Mouse (Mus musculus) common myeloid progenitor, adult 5-6 weeks (primary cell): ENCODE results near the gene Lamb3. TPM values are rescaled to one million over a fixed set of nuclear protein-coding genes. Genes with fewer than 3 reads are reported as not detected.

Experiments used
- ATAC-seq: replicated peaks from 2 replicates; pipeline ENCODE4 v1.8.0; 2016; ENCODE audit warnings: low read depth, mild to moderate bottlenecking, moderate TSS enrichment, inconsistent platforms; ENCODE audit not compliant: poor library complexity, severe bottlenecking
- total RNA-seq: library from RNA; stranded (forward); fragments of 200-1000, 187-1606 nt; gene quantifications from 2 replicates; pipeline ENCODE4 v1.2.3, GENCODE M21; 2017

Gene Lamb3
- total RNA-seq, 1 experiment from 2014 or later = 2.1 TPM

DNA sequence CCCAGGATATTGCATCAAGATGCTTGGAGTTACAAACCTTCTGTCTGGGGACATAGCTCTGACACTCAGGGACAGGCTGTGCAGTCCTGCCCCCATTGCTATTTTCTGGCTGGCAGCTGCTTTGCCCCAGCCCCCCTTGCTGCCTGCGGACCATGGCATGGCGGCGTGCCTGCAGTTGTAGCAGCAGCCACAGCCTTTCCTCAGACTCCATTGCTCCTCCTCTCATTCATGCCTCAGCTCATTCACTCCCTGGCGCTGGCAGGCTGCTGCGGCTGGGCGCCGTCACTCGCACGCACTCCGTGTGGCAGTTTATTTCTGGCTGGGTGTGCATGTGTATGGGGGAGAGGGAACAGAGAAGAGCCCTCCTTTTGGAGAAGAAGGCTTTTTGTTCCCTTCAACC is 160.6 kb downstream of the Lamb3 start:
- ATAC-seq = 0 out of 2 replicates have a peak, but pooled peaks have one; percentile 7

DNA sequence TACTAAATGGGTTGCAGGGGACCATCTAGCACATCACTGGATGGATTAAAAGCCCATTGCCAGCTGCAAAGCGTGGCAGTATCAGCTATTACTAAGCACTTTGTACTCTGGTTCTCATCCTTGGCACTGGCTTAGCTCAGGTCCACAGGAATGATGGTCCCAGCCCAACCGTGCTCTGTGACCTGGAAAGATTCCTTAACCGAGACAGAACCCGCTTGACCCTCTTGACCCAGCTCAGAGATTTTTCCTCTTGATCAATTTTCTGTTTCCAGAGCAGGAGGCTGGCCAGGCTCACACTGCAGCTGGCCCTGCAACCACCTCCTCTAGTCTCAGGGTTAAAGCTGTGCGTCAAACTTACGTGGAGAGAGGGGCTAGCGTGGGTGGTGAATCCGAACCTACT is 161.6 kb downstream of the Lamb3 start:
- ATAC-seq = no peak

DNA sequence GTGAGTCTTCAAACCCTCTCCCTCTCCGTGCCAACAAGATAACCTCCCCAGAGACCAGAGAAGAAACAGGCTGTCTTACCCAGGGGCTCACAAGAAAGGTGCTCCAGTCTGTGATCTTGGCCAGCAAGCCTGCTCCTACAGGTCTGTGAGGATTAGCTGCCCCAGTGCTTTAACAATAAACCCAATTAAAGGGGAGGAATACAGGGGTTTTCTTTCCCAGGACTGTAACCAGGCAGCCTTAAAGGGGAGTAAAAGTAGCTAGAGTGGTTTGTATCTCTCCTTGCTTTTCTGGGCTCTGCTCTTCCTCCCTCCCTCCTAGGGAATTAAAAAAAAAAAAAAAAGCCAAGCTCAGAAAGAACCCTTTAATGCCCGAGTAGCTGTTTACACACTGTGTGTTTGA is 162.6 kb downstream of the Lamb3 start, which contains the start of gene Camk1g:
TSS of gene Camk1g (minus strand) at position 203 of the 400 bp plus-strand sequence.
- peak; percentile 58 for ATAC-seq

GRCm38 (mm10) chr1:193373906-193374413 is 166.5 kb downstream of the Lamb3 start:
- ATAC-seq = no peak

GRCm38 (mm10) chr1:193376478-193377134 is 169.1 kb downstream of the Lamb3 start:
- peak; percentile 93 for ATAC-seq

DNA sequence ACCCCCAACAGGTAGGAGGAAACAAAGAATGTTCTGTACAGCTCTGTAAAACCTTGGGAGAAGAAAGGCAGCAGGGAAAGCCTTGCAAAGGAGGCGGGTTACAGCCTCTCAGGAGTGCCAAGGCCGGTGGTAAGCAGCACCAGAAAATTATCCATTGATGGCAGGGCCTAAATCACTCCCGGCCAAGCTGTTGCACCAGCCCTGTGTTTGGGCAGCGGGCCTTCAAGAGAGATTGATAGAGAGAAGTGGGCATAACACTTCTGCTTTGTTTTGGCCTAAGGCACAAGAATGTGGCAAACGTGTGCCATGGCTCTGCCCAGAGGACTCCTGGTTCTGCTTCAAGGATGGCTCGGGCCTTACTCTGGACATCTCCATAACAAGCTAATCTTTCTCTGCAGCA is 172.1 kb downstream of the Lamb3 start:
- no peak for ATAC-seq

GRCm38 (mm10) chr1:193380877-193381276 is 173.4 kb downstream of the Lamb3 start:
- ATAC-seq = no peak

DNA sequence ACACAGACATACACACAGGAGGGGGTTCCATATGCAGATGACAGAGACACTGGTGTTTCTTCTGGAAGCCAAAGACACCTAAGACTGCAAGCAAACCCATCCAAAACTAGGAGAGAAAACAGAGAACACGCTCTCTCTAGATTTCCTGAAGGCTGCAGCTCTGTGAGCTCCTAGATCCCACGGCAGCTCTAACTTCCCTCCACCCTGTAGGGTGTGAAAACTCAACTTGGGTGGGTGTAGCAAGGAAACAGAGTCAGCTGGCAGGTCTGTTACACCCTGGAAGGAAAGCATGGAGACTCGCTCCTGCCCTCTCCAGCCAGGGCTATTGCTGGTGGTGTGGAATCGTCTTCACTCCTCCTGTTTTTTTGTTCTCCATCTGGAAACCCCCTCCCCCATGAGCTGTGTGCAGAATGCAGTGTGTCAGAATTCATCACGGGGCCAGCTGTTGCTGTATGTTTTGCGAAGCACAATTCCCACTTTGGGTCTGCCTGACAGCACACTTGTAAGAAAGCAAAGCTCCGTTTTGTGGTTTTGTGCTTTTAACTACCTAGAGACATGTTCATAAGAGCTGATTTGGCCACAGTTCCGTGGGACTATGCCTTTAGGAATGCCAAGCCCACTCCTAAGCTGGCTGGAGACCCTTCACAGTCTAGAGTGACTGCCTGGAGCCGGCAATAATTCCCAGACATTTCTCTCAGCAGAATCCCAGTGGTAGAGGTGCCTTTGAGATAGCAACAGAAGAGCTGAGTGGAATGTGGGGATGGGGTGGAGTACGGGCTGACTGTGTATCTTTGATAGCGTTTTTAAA is 174.3 kb downstream of the Lamb3 start:
- no peak for ATAC-seq

DNA sequence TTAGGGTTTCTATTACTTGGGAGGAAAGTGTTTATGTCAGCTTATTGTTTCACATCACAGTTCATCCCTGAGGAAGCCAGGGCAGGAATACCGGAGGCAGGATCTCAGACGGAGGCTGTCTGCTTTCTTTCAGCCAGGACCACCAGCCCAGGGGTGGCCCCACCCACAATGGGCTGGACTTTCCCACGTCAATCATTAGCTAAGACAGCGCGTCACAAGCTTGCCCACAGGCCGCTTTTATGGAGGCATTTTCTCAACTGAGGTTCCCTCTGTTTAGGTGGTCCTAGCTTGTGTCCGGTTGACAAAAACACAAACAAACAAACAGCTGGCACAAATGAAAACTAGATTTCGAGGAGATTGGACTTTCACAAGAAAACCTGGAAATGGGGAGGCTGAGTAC is 174.9 kb downstream of the Lamb3 start:
- peak; percentile 51 for ATAC-seq

GRCm38 (mm10) chr1:193382841-193383462 is 175.5 kb downstream of the Lamb3 start:
- ATAC-seq = peak; percentile 78

- peak; percentile 64 for ATAC-seq
Observed at GRCm38 (mm10) chr1:193386136-193386535, 178.6 kb downstream of the Lamb3 start.

GRCm38 (mm10) chr1:193387241-193387640 is 179.7 kb downstream of the Lamb3 start:
- no peak for ATAC-seq

DNA sequence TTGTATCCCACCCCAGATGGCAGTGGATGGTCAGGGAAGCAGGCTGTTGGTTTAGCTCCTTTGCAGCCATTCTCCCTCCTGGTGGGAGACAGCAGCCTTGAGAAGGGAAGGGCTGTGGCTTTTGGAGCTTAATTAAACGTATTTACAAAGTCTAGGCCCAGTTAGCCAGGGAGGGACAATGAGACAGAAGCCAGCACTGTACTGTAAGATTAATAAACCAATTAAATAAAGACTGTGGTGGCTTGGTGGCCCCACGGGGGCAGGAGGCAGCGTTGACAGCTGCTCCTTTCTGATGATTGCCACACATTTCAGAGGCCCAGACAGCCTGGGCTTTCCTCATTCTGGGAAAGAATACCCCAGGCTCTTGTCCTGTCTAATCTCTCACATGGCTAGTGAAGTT is 182.0 kb downstream of the Lamb3 start:
- ATAC-seq = no peak

- ATAC-seq = no peak
Observed at GRCm38 (mm10) chr1:193390004-193390403, 182.5 kb downstream of the Lamb3 start.

- no peak for ATAC-seq
Observed at GRCm38 (mm10) chr1:193392266-193392665, 184.8 kb downstream of the Lamb3 start.

Other genes starting within 250 kb of the Lamb3 start
- gene Syt14, start 171.9 kb upstream of the Lamb3 start, total RNA-seq = 0.14 and 0.92 TPM in 2 replicates
- gene Diexf, start 77.4 kb upstream of the Lamb3 start, total RNA-seq = 11.9 and 22.1 TPM in 2 replicates
- 1.0 and 1.6 TPM in 2 replicates for gene Irf6, start 54.6 kb upstream of the Lamb3 start, total RNA-seq
- gene A130010J15Rik, start 39.7 kb upstream of the Lamb3 start, total RNA-seq = 12.7 and 13.0 TPM in 2 replicates
- 36.7 and 65.1 TPM in 2 replicates for gene Traf3ip3, start 6.0 kb upstream of the Lamb3 start, total RNA-seq
- 1.4 TPM in 1 of 2 replicates, not detected in the other for gene Hsd11b1, start 56.4 kb downstream of the Lamb3 start, total RNA-seq
- 0.29 and 3.4 TPM in 2 replicates for gene G0s2, start 65.5 kb downstream of the Lamb3 start, total RNA-seq
- gene Camk1g, start 162.6 kb downstream of the Lamb3 start, total RNA-seq = 0.09 TPM in 1 of 2 replicates, not detected in the other